Mouse (Mus musculus): ENCODE data around the gene Qpctl. TPM values are rescaled to one million over a fixed set of nuclear protein-coding genes. Genes with fewer than 3 reads are reported as not detected.

Qpctl gene
- polyA plus RNA-seq, 1 experiment, result 15.3 TPM

GRCm38 (mm10) chr7:19092381-19093173, 56.5 kb downstream of the Qpctl start:
- Histone ChIP-seq H3K27ac (ENCODE audit: control insufficient read depth, insufficient read depth, low read length) (no peak overlapping the region), H3K36me3 (ENCODE audit: control insufficient read depth, insufficient read depth, low read length) (no peaks in the 10 kb centered on the region), H3K27me3 (ENCODE audit: control insufficient read depth, insufficient read depth, low read length) (peaks cover 18% of the 10 kb centered on the region), H3K4me1 (replicated peaks; ENCODE audit: control insufficient read depth, insufficient read depth, low read length) (peaks cover 26% of the 10 kb centered on the region), H3K4me3 (ENCODE audit: control insufficient read depth, insufficient read depth, low read length) (no peak overlapping the region)
- TF ChIP-seq POLR2A (IDR thresholded peaks at IDR 0.05; ENCODE audit: control insufficient read depth, extremely low read depth, insufficient read depth, low read length, poor library complexity), result no peak
- TF ChIP-seq CTCF (IDR thresholded peaks at IDR 0.05; ENCODE audit: borderline replicate concordance, control insufficient read depth, extremely low read depth, insufficient read depth, low read length, poor library complexity), result no peak
- DNase-seq, result peak; percentile 38
- WGBS, result 15% methylated on average over 38 of the region's 38 CpGs

- WGBS, result 78% methylated on average over 17 of the region's 17 CpGs
- Histone ChIP-seq H3K36me3 (ENCODE audit: control insufficient read depth, insufficient read depth, low read length) (no peaks in the 10 kb centered on the region), H3K4me1 (replicated peaks; ENCODE audit: control insufficient read depth, insufficient read depth, low read length) (peaks cover 26% of the 10 kb centered on the region), H3K27me3 (ENCODE audit: control insufficient read depth, insufficient read depth, low read length) (peaks cover 18% of the 10 kb centered on the region), H3K4me3 (ENCODE audit: control insufficient read depth, insufficient read depth, low read length) (no peak overlapping the region), H3K27ac (ENCODE audit: control insufficient read depth, insufficient read depth, low read length) (no peak overlapping the region)
- no peak for DNase-seq
- no peak for TF ChIP-seq POLR2A (IDR thresholded peaks at IDR 0.05; ENCODE audit: control insufficient read depth, extremely low read depth, insufficient read depth, low read length, poor library complexity)
- no peak for TF ChIP-seq CTCF (IDR thresholded peaks at IDR 0.05; ENCODE audit: borderline replicate concordance, control insufficient read depth, extremely low read depth, insufficient read depth, low read length, poor library complexity)
These were observed 57.2 kb downstream of the Qpctl start for GRCm38 (mm10) chr7:19091913-19092312.

Other genes with a start within 250 kb of the Qpctl start
- gene Ccdc61, start 238.9 kb downstream of the Qpctl start, polyA plus RNA-seq (2012; rRNA removed), result 56.5 and 67.1 TPM in 2 replicates
- gene Nova2, start 223.4 kb downstream of the Qpctl start, polyA plus RNA-seq (2012; rRNA removed), result 0.39 and 0.40 TPM in 2 replicates
- 0.12 TPM in 1 of 2 replicates, not detected in the other for gene Nanos2, start 161.9 kb downstream of the Qpctl start, polyA plus RNA-seq (2012; rRNA removed)
- 3.6 and 5.0 TPM in 2 replicates for gene Mypop, start 158.0 kb downstream of the Qpctl start, polyA plus RNA-seq (2012; rRNA removed)
- gene Irf2bp1, start 145.2 kb downstream of the Qpctl start, polyA plus RNA-seq (2012; rRNA removed), result 67.2 and 76.3 TPM in 2 replicates
- gene Foxa3, start 125.8 kb downstream of the Qpctl start, polyA plus RNA-seq (2012; rRNA removed), result 0.51 and 0.69 TPM in 2 replicates
- 150 and 189 TPM in 2 replicates for gene Sympk, start 124.9 kb downstream of the Qpctl start, polyA plus RNA-seq (2012; rRNA removed)
- gene Rsph6a, start 94.6 kb downstream of the Qpctl start, polyA plus RNA-seq (2012; rRNA removed), result 0.05 and 0.18 TPM in 2 replicates
- 50.7 and 55.6 TPM in 2 replicates for gene Dmwd, start 73.1 kb downstream of the Qpctl start, polyA plus RNA-seq (2012; rRNA removed)
- 108 and 154 TPM in 2 replicates for gene Dmpk, start 65.4 kb downstream of the Qpctl start, polyA plus RNA-seq (2012; rRNA removed)
- gene Six5, start 54.7 kb downstream of the Qpctl start, polyA plus RNA-seq (2012; rRNA removed), result 14.8 and 20.0 TPM in 2 replicates
- gene Gm4969, start 30.9 kb downstream of the Qpctl start, polyA plus RNA-seq (2012; rRNA removed), result 0.24 and 0.31 TPM in 2 replicates
- 29.2 and 30.1 TPM in 2 replicates for gene Fbxo46, start 29.4 kb downstream of the Qpctl start, polyA plus RNA-seq (2012; rRNA removed)
- gene Snrpd2, start 431 bp upstream of the Qpctl start, polyA plus RNA-seq (2012; rRNA removed), result 32.8 and 36.7 TPM in 2 replicates
- 0.73 and 0.79 TPM in 2 replicates for gene Gipr, start 16.8 kb upstream of the Qpctl start, polyA plus RNA-seq (2012; rRNA removed)
- 38.9 and 40.3 TPM in 2 replicates for gene Eml2, start 27.1 kb upstream of the Qpctl start, polyA plus RNA-seq (2012; rRNA removed)
- 4.2 and 5.5 TPM in 2 replicates for gene Gpr4, start 63.2 kb upstream of the Qpctl start, polyA plus RNA-seq (2012; rRNA removed)
- 46.5 and 46.7 TPM in 2 replicates for gene Opa3, start 79.0 kb upstream of the Qpctl start, polyA plus RNA-seq (2012; rRNA removed)
- 325 and 327 TPM in 2 replicates for gene Vasp, start 122.5 kb upstream of the Qpctl start, polyA plus RNA-seq (2012; rRNA removed)
- gene Ppm1n, start 130.8 kb upstream of the Qpctl start, polyA plus RNA-seq (2012; rRNA removed), result 0.57 and 0.63 TPM in 2 replicates
- 3.0 and 19.9 TPM in 2 replicates for gene Rtn2, start 133.3 kb upstream of the Qpctl start, polyA plus RNA-seq (2012; rRNA removed)
- gene Fosb, start 160.8 kb upstream of the Qpctl start, polyA plus RNA-seq (2012; rRNA removed), result 1.8 and 1.9 TPM in 2 replicates
- gene Ercc1, start 195.5 kb upstream of the Qpctl start, polyA plus RNA-seq (2012; rRNA removed), result 62.3 and 63.6 TPM in 2 replicates
- gene Cd3eap, start 210.2 kb upstream of the Qpctl start, polyA plus RNA-seq (2012; rRNA removed), result 7.5 and 8.0 TPM in 2 replicates
- 13.6 and 14.2 TPM in 2 replicates for gene Ppp1r13l, start 210.5 kb upstream of the Qpctl start, polyA plus RNA-seq (2012; rRNA removed)
- 134 and 137 TPM in 2 replicates for gene Ercc2, start 232.7 kb upstream of the Qpctl start, polyA plus RNA-seq (2012; rRNA removed)